Mouse (Mus musculus): ENCODE results near the gene Myo6. TPM values are rescaled to one million over a fixed set of nuclear protein-coding genes. Genes with fewer than 3 reads are reported as not detected.

Gene Myo6
- polyA plus RNA-seq, 1 experiment from 2014 or later: 12.1 TPM

DNA sequence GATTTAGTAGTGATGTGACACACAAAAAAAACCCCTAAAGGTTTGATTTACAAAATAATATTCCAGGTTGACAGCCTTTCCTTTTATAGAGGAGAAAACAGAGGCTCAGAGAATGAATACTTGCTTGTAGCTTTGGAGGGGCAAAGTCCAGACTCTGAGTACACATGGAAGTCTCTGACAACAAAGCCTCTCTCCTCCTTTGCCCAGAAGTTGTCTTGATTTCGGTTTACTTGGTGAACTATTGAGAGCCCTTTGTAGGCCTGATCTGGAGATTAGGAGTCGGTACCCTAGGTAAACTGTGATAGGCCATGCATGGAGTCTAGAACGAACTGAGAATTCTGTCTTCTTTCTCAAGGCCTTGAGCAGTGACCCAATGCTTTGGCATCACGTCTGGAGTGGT lies 2.3 kb downstream of the Myo6 start:
- no peak for ATAC-seq (ENCODE audit: insufficient number of reproducible peaks, low FRiP score, low TSS enrichment, low read depth)
- no peak overlapping the region for H3K4me2 ChIP-seq
- H3K4me1 ChIP-seq: peaks cover 5% of the 10 kb centered on the region
- H3K27me3 ChIP-seq: no peaks in the 10 kb centered on the region
- no peaks in the 10 kb centered on the region for H3K9me3 ChIP-seq
- WGBS: 76% methylated on average over 4 of the region's 4 CpGs
- H3K4me3 ChIP-seq: no peak overlapping the region
- H3K36me3 ChIP-seq: no peaks in the 10 kb centered on the region
- H3K9ac ChIP-seq: no peak overlapping the region
- no peak overlapping the region for H3K27ac ChIP-seq

DNA sequence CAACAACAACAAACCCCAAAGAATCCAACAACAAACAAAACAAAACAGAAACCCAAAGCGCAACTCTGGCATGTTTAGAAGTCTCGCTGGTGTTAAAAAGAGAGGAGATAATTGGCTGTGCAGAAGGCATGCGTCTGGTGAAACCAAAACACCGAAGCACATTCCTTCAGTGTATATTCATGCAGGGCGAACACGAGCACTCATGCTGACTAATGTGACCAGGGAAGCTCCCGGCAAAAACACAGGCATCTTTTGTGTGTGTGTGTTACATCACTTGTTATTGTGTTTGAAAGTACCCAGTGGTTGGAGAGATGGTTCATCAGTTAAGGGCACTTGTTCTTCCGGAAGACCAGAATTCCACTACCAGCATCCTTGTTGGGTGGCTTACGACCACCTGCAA lies 4.7 kb downstream of the Myo6 start:
- Histone ChIP-seq H3K27me3 (no peaks in the 10 kb centered on the region), H3K4me3 (no peak overlapping the region), H3K9me3 (no peaks in the 10 kb centered on the region), H3K4me1 (peaks cover 6% of the 10 kb centered on the region; the same call in 1 of the 2 replicates), H3K27ac (no peak overlapping the region), H3K36me3 (no peaks in the 10 kb centered on the region), H3K4me2 (no peak overlapping the region), H3K9ac (no peak overlapping the region)
- ATAC-seq (ENCODE audit: insufficient number of reproducible peaks, low FRiP score, low TSS enrichment, low read depth): no peak
- 90% methylated on average over 9 of the region's 9 CpGs for WGBS

DNA sequence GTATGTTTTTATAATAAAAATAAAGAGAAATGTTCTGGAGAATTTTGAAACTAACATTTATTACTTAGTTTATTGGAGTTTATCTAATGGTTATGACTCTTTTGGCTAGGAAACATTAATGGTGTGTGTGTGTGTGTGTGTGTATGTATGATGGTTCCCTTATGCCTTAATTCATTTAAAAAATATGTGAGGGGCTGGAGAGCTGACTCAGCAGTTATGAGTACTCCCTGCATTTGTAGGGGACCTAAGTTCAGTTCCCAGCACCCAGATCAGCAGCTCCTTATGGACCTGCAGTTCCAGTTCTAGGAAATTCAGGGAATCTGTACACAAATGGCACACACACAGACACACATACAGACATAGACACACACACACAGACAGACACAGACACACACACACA lies 6.4 kb downstream of the Myo6 start:
- H3K4me3 ChIP-seq: no peak overlapping the region
- 0 out of 2 replicates have a peak, but pooled peaks cover 6% of the 10 kb centered on the region for H3K4me1 ChIP-seq
- no peaks in the 10 kb centered on the region for H3K36me3 ChIP-seq
- H3K4me2 ChIP-seq: no peak overlapping the region
- no peak for ATAC-seq (ENCODE audit: insufficient number of reproducible peaks, low FRiP score, low TSS enrichment, low read depth)
- H3K27ac ChIP-seq: no peak overlapping the region
- no peak overlapping the region for H3K9ac ChIP-seq
- H3K9me3 ChIP-seq: no peaks in the 10 kb centered on the region
- no peaks in the 10 kb centered on the region for H3K27me3 ChIP-seq

DNA sequence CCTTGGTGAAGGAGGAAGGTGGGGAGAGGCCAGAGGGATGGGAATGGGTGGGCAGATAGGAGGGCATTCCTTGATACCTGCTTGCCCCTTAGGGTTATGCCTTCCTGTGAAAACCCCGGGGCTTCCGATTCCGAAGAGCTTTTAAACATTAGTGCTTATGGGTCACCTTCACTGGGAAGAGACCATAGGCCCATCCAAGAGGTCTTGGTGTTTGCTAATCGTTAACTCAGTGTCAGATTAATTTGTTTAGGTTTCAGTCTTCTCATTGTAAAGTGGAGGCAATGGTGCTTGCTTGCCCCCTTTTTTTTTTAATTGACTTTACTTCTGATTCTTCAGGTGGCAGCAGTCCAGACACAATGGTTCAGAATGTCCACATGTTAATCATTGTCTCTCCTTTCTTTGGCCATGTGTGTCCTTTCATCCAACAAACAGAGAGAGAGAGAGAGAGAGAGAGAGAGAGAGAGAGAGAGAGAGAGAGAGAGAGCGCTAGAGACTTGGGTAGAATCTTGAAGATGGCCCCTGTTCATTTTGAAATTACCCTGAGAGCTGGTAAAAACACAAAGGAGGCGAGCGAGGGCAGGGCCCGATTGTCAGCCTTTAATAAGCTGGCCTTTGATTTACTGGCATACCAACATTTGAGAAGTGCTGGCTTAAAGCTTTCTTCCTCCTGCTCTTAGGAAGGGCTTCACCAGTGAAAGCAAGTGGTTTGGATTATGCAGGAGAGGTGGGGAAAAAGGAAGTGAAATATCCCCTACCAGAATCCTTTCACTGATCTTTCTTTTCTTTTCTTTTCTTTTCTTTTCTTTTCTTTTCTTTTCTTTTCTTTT lies 7.8 kb downstream of the Myo6 start:
- H3K27me3 ChIP-seq: no peaks in the 10 kb centered on the region
- WGBS: 64% methylated on average over 8 of the region's 8 CpGs
- H3K4me1 ChIP-seq: 0 out of 2 replicates have a peak, but pooled peaks cover 6% of the 10 kb centered on the region
- no peak overlapping the region for H3K9ac ChIP-seq
- H3K4me3 ChIP-seq: no peak overlapping the region
- no peak overlapping the region for H3K4me2 ChIP-seq
- H3K36me3 ChIP-seq: no peaks in the 10 kb centered on the region
- H3K27ac ChIP-seq: no peak overlapping the region
- no peaks in the 10 kb centered on the region for H3K9me3 ChIP-seq
- ATAC-seq (ENCODE audit: insufficient number of reproducible peaks, low FRiP score, low TSS enrichment, low read depth): no peak

DNA sequence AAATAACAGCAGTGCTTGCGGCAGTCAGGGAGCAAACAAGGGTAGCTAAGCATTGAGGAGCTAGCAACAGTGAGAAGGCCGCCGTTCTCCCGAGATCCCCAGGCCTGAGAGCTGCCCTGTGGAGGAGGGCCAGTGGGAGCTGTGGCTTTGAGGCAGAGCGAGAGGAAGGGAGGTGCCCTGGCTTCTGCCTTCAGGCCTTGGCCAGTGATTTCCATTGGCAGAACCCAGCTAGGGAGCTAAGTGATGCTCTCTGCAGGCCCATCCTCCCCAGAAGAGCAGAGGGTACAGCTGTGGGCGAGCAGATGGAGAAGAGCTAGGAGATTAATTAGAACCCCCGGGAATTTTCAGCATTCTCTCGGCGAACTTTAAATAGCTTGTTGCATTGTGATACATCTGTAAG lies 8.8 kb downstream of the Myo6 start:
- Histone ChIP-seq H3K4me2 (no peak overlapping the region), H3K9me3 (no peaks in the 10 kb centered on the region), H3K27me3 (no peaks in the 10 kb centered on the region), H3K4me1 (0 out of 2 replicates have a peak, but pooled peaks cover 6% of the 10 kb centered on the region), H3K9ac (no peak overlapping the region), H3K36me3 (no peaks in the 10 kb centered on the region), H3K27ac (no peak overlapping the region), H3K4me3 (no peak overlapping the region)
- 48% methylated on average over 9 of the region's 9 CpGs for WGBS
- ATAC-seq (ENCODE audit: insufficient number of reproducible peaks, low FRiP score, low TSS enrichment, low read depth): no peak

DNA sequence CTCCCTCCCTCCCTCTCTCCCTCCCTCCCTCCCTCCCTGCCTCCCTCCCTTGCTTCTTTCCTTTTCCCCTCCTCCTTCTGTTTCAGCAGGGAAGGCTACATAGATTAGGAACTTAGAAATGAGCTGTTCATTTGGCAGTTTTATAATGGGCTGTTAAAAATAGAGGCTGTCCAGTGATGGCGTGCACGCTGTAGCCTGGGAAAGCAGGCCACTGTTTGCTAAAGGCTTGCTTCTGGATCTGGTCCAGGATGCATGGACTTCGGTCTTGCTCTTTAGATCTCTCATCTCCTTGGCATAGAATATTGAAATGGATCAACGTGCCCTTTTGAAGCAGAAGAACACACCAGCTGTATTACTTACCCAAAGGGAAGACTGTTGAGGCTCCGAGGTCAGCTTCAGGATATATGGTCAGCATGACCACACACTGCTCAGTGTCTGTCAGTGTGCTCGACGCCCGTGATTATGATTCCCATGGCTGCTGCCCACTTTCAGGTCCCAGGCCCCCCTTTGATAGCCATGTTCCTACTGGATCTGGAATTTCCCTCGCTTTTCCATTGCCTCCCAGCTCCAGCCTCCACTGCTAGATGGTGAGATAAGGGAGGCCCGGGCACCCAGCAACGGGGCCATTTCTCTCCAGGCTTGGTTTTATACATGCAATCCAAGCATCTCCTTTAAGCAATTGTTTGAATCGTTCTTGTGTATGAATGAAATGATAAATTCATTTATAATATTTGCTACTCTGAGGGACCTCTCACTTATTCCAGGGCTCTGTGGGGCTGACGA lies 12.1 kb downstream of the Myo6 start:
- no peak overlapping the region for H3K4me2 ChIP-seq
- 68% methylated on average over 13 of the region's 13 CpGs for WGBS
- ATAC-seq (ENCODE audit: insufficient number of reproducible peaks, low FRiP score, low TSS enrichment, low read depth): no peak
- H3K36me3 ChIP-seq: no peaks in the 10 kb centered on the region
- H3K9ac ChIP-seq: no peak overlapping the region
- no peaks in the 10 kb centered on the region for H3K9me3 ChIP-seq
- 0 out of 2 replicates have a peak, but pooled peaks cover 6% of the 10 kb centered on the region for H3K4me1 ChIP-seq
- no peak overlapping the region for H3K4me3 ChIP-seq
- no peak overlapping the region for H3K27ac ChIP-seq
- no peaks in the 10 kb centered on the region for H3K27me3 ChIP-seq

DNA sequence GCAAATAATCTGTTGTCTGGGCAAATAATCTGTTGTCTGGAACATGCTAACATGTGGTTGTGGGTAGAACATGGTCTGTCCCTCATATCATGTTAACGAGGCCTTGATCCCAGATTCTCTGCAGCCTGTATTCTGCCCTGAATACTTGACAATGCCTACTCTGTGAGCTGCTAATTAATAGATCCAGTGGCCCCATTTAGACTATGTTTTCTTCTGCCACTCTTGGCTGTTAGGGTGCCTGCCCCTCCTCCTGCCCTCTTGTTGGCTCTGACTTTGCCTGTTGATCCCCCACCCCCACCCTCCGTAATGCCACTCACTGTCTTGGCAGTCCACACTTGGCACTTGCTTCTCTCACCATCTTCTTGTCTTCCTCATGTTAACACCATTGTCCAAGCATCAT lies 13.8 kb downstream of the Myo6 start:
- Histone ChIP-seq H3K27me3 (no peaks in the 10 kb centered on the region), H3K9ac (no peak overlapping the region), H3K4me2 (no peak overlapping the region), H3K27ac (no peak overlapping the region), H3K4me3 (no peak overlapping the region), H3K4me1 (0 out of 2 replicates have a peak, but pooled peaks cover under 1% of the 10 kb centered on the region), H3K36me3 (no peaks in the 10 kb centered on the region), H3K9me3 (no peaks in the 10 kb centered on the region)
- no peak for ATAC-seq (ENCODE audit: insufficient number of reproducible peaks, low FRiP score, low TSS enrichment, low read depth)
- WGBS: 79% methylated on average over 2 of the region's 2 CpGs

DNA sequence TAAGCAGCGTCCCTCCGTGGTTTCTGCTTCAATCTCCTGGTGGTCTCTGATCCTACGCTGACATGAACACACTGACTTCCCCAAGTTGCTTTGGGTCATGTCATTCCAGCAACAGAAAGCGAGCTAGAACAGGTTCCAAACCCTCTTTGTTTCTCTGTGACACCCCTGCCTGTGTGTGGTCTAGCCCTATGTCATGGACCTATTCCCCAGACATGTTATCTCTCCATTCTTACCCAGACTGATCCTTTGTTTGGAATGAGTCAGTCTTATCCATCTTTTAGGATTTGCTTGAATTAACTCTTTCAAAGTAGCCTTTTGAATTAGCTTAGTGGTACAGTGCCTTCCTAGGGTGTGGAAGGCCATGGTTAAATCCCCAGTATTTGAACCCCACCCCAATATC lies 14.9 kb downstream of the Myo6 start:
- no peak overlapping the region for H3K9ac ChIP-seq
- no peaks in the 10 kb centered on the region for H3K36me3 ChIP-seq
- no peak overlapping the region for H3K27ac ChIP-seq
- H3K4me3 ChIP-seq: no peak overlapping the region
- no peaks in the 10 kb centered on the region for H3K27me3 ChIP-seq
- H3K9me3 ChIP-seq: no peaks in the 10 kb centered on the region
- H3K4me1 ChIP-seq: no peaks in the 10 kb centered on the region
- no peak overlapping the region for H3K4me2 ChIP-seq
- 75% methylated on average over 4 of the region's 4 CpGs for WGBS
- ATAC-seq (ENCODE audit: insufficient number of reproducible peaks, low FRiP score, low TSS enrichment, low read depth): no peak

DNA sequence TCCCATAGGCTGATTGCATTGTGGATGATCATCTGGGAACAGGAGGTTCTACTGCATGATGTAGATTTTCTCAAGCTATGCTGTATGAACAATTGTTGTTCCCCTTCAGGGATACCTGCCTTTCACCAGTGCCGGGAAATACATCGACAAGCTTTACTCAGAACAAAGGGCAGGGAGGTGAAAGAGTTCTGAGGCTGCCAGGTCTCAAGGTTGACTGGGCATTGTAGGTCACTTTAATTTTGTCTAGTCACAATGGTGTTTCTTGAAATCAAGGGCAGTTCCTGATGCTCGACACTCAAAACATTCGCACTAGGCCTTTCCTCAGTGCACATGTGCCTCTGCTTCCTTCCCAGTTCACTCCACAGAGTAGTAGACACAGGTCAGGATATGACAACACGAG lies 15.9 kb downstream of the Myo6 start:
- Histone ChIP-seq H3K4me3 (no peak overlapping the region), H3K36me3 (no peaks in the 10 kb centered on the region), H3K9ac (no peak overlapping the region), H3K27ac (no peak overlapping the region), H3K27me3 (no peaks in the 10 kb centered on the region), H3K4me1 (no peaks in the 10 kb centered on the region), H3K4me2 (no peak overlapping the region), H3K9me3 (no peaks in the 10 kb centered on the region)
- no peak for ATAC-seq (ENCODE audit: insufficient number of reproducible peaks, low FRiP score, low TSS enrichment, low read depth)
- 84% methylated on average over 5 of the region's 5 CpGs for WGBS

DNA sequence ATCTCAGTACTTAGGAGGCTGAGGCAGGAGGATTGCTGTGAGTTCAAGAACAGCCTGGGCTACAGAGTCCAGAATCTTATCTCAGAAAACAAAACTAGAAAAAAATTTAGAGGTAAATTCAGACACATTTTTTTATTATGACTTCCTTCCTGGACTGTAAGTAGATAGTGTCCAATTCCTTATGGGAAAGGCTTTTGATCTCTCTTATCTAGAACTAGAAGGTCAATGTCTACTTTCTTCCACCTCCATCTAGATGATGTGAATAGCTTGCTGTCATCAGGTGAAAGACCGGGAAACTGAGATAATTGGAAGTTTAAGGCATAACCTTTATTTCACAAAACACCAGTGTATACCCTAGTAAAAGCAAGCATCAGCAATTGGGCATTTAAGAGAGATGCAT lies 16.9 kb downstream of the Myo6 start:
- H3K4me1 ChIP-seq: no peaks in the 10 kb centered on the region
- no peak overlapping the region for H3K4me3 ChIP-seq
- no peak overlapping the region for H3K9ac ChIP-seq
- H3K4me2 ChIP-seq: no peak overlapping the region
- no peaks in the 10 kb centered on the region for H3K36me3 ChIP-seq
- WGBS: 83% methylated on average over 1 of the region's 1 CpGs
- no peaks in the 10 kb centered on the region for H3K27me3 ChIP-seq
- H3K27ac ChIP-seq: no peak overlapping the region
- no peak for ATAC-seq (ENCODE audit: insufficient number of reproducible peaks, low FRiP score, low TSS enrichment, low read depth)
- no peaks in the 10 kb centered on the region for H3K9me3 ChIP-seq

DNA sequence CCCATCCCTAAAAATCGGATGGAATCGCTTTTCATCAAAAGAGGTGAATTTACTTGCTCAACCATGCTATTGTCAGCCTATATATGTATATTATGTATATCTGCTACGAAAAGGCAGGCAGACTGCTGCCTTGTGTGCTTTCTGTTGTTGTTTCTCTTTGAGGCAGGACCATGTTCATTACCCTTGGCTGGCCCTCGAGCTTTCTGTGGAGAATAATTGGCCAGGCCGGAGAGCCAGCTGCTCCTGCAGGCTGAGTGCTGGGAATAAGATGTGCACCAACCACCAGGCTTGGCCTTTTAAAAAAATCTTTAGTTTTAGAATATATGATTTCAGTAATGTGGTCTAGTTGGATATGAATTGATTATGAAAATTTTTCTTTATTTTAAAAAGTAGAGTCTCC lies 19.3 kb downstream of the Myo6 start:
- Histone ChIP-seq H3K9ac (no peak overlapping the region), H3K9me3 (no peaks in the 10 kb centered on the region), H3K27me3 (no peaks in the 10 kb centered on the region), H3K27ac (no peak overlapping the region), H3K4me1 (no peaks in the 10 kb centered on the region), H3K36me3 (no peaks in the 10 kb centered on the region), H3K4me2 (no peak overlapping the region), H3K4me3 (no peak overlapping the region)
- 74% methylated on average over 5 of the region's 5 CpGs for WGBS
- no peak for ATAC-seq (ENCODE audit: insufficient number of reproducible peaks, low FRiP score, low TSS enrichment, low read depth)

DNA sequence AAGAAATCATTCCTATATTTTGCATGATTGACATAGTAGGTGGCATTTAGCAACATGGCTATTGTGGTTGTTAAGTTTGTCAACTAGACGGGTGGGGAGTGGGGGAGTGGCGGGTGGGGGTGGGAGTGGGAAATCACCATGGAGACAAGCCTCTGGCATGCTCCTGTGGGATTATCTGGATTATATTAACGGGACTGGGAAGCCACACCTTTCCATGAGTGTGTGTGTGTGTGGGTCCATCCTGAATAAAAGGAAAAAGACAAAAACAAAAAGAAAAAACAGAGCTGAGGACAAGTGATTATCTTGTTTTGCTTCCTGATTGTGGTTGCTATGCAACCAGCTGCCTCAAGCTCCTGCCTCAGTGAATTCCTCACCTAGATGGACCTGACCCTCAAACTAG lies 20.9 kb downstream of the Myo6 start:
- no peak overlapping the region for H3K4me2 ChIP-seq
- H3K36me3 ChIP-seq: no peaks in the 10 kb centered on the region
- no peak overlapping the region for H3K4me3 ChIP-seq
- WGBS: 61% methylated on average over 3 of the region's 3 CpGs
- H3K27ac ChIP-seq: no peak overlapping the region
- H3K27me3 ChIP-seq: no peaks in the 10 kb centered on the region
- no peaks in the 10 kb centered on the region for H3K9me3 ChIP-seq
- H3K9ac ChIP-seq: no peak overlapping the region
- no peak for ATAC-seq (ENCODE audit: insufficient number of reproducible peaks, low FRiP score, low TSS enrichment, low read depth)
- no peaks in the 10 kb centered on the region for H3K4me1 ChIP-seq

Data from limb, embryonic 15.5 days (tissue).